Mouse (Mus musculus) cerebellum, postnatal 14 days (tissue): Measurements from ENCODE around the gene Rhd.

Source experiments
- DNase-seq, 2 experiments: peaks; one replicate each; pipeline ENCODE4 v3.0.0; 2021; ENCODE audit warnings: mixed read lengths in 2 of 2

Gene Rhd

DNA sequence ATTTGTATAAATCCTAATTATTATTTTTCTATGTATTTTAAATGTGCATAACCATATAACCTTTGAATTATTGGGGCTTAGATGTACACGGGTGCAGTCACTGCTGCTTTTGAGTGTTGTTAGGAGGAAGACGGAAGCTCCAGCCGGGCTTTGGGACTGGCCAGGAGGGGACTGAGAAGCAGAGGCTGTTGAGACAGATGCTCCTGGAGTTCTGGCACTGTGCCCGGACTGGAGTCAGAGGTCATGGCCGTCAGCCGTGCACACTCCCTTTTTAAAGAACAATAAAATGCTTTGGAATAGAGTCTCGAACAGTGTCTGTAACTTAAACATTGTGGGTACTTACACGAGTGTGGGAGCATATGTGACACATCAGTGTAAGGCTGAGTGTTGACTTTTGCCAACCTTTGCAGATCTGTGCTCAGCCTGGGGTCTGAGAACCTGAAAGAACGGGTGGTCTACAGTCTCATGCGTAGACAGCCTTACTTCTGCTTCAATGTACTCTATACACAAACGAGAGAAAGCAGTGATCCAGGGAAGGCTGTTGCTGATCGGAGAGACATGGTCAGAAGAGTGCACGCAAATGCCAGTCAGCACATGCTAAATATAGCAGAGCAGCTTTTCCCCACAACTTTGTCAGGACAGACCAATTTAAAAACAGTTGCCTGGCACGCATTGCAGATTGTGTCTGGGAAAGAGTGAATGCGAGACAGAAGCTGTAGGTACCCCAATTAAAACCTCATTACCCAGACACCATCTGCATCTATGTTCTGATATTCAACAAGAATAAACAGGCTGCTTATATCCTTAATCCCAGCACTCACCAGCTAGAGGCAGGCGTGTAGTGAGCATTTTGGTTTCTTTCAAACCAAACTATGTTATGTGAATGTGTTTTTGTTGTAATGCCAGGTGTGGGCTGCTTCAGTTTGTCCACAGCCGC, 73.2 kb downstream of the Rhd start:
- no peak for DNase-seq

DNA sequence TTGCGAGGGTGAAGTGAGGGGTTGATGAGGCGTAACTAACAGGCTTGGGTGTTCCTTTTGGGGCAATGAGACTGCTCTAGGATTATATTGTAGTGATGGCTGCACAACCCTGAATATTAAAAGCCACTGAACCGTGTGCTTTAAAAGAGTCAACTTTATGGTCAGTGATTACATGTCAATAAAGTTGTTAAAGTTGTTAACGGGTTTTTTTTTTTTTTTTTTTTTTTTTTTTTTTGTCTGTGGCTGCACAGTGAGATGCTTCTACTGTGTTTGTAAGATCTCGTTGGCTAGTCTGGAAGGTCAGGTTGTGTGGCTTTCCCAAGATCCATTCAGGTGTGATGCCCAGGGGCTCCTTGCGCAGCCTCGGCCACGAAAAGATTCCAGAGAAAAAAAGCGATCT, 75.6 kb downstream of the Rhd start:
- DNase-seq = no peak

DNA sequence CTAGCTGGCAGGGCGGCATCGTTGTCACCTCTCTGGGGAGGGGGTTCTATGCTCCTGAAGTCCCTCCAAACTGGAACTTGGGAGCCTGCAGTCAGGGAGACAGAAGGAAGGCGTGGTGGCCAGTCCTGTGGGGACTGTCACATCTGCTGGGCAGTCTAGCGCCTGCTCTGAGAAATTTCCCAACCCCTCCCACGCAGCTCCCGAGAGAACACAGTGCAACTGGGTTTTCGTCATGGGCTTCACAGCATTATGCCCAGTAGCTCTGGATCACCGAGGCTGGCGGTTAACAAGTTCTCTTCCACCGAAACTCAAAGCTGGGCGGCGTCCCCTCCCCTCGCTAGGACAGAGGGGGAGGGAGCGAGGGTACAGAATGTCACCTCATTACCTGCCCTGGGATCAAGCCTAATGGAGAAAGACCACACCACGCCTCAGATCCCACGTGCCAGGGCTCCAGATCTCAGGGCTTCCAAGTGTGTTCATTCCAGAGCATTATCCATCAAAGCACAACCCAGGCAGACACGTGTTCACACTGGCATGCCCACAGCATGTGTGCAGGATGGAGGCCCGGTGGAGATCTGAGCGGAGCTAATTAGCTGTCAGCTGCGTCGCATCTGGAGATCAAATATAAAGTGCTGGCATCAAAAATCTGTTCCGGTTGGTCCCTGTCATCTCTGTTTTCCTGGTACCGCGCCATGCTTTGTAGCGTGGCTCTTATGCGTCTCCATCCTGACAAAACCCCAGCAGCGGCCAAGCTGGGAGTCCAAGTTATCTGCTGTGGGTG, 79.6 kb downstream of the Rhd start:
- no peak for DNase-seq
